Mouse (Mus musculus): ENCODE results near the gene Gadd45g.

The Gadd45g gene

DNA sequence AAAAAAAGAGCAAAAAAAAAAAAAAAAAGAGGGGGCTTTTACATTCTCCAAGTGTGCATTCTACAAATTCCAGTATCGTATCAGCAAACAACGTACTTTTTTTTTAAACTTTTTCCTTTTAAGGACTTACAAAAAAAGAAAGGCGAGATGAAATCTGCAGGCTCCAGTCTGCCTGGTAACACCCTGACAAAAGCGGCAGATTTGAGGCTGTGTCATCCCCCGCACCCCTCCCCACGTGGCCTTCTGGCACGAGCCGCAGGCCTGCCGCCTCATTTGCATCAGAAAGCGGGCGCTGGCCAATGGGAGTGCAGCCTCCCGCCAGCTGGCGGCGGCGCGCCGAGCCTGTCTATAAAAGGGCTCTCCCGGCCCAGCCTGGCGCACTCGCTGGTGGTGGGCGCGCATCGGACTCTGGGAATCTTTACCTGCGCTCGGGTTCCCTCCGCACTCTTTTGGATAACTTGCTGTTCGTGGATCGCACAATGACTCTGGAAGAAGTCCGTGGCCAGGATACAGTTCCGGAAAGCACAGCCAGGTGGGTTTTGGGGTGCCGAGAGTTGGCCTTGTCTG is at the start of gene Gadd45g:
Gadd45g (plus strand) TSS at position 378 of the 567 bp plus-strand sequence.
- peak; percentile 95 for DNase-seq (ENCODE audit: low read depth, low spot score)

DNA sequence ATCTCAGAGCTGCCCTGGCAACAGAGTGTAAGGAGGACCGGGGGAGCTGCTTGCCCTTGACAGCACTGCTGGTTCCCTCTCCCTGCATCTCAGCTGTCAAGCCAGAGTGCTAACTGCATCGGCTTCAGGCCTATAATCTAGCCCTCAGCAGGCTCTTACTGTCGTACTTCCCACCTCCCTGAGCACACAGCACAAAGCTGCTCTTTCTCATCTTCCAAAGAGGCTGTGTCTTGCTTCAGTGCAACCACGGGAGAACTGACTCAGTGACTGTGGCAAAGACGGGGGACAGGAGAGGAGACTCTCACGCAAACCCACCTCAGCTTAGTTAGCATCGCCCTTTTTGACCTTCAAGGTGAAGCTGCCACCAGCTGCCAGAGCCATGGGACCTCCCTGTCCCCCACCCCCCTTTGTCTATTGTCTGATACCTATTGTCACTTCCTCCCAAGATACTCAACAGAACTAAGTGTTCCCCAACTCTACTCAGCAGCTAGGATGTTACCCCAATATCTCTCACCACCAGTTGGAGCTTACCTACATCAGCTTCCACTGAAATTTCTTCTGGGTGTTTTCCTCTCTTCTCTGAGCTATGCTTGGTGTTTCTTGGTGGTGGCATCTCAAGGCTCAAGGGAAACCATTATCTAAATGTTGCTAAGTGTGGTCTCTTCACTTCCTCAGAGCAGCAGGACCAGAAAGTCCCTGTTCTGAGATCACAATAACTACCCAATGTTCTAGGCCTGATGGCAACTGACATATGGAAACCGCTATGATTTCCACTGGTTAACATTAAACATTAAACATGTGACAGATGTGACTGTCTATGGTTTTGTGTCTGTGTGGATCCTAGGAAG is 48.4 kb upstream of the Gadd45g start:
- DNase-seq (ENCODE audit: low read depth, low spot score): no peak

DNA sequence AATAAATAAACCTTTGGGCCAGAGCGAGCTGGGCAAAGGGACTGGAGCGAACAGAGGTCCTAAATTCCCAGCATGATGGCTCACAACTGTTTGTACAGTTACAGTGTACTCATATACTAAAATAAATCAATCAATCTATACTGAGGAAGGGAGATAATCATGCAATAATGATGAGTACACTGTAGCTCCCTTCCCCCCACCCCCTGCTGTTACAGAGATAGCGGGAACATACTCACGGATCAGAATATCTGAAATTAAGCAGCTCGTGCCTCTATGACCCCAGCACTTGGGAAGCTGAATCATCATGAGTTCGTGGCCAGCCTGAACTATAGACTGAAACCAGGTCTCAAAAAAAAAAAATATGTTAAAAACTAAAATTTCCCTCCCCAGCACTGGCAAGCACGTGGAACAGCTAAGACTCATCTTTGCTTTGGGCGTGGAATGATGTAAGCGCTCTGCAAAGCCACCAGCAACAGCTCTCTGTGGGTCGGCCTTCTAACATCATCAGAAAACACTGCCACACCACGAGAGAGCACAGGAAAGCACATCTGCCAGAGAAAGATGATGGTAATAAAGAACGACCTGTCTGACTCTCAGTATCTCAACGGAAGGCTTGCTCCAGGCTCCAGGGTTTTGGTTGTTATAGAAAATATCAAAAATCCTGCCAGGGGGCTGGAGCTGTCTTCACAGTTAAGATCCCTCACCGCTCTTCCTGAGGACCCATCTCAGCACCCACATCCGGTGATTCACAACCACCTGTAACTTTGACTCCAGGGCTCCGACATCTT is 46.5 kb upstream of the Gadd45g start:
- no peak for DNase-seq (ENCODE audit: low read depth, low spot score)

DNA sequence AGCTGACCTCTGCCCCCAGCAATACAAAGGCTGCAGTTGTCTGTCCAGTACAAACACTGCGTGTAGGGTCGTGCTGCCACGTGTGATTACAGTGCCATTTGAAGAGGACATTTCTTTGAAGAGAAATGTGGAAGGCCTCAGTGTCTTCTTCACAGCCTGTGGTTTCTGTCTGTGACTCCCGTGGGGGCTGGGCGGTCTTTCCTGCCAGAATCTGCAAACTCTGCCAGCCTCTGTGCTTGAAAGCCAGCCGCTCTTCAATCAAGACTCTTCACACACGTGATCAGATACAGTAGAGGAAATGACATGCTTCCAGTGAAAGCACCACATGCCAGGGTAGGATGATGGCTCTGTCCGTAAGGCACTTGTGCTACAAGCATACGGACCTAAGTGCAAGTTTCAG is 45.6 kb upstream of the Gadd45g start:
- no peak for DNase-seq (ENCODE audit: low read depth, low spot score)

DNA sequence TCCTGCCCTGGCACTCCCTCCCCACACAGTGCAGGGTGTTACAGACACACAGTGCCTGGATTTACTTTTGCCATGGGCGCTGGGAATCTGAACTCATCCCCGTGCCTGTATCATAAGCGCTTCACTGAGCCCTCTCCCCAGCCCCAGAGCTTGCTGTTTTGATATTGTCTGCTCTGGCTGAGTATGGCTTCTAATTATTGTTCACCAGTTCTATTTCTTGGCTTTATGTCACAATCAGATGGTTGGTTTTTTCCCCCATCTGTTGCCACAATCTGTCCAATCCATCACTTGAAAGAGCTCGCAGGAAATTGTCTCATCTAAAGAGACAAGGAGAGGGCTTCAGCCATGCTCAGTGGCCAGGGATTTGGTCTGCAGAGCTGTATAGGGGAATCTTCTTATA is 40.8 kb upstream of the Gadd45g start:
- no peak for DNase-seq (ENCODE audit: low read depth, low spot score)

DNA sequence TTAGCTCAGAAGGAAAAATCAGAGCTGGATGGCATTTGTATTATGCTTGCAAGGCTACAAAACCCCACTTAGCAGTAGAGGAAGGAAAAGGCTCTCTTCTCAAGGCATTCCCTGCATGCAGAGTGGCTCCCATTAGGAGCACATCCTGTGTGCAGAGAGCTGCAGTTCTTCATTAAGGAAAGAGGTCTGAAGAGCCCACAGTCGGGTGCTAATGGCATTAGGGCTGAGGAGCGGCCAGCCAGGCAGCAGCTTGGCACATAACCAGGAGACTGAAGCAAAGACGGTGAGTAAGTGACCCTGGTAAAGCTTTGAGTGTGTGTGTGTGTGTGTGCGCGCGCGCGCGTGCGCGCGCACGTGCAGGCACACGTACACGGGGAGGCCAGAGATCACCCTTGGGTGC is 40.3 kb upstream of the Gadd45g start:
- no peak for DNase-seq (ENCODE audit: low read depth, low spot score)

DNA sequence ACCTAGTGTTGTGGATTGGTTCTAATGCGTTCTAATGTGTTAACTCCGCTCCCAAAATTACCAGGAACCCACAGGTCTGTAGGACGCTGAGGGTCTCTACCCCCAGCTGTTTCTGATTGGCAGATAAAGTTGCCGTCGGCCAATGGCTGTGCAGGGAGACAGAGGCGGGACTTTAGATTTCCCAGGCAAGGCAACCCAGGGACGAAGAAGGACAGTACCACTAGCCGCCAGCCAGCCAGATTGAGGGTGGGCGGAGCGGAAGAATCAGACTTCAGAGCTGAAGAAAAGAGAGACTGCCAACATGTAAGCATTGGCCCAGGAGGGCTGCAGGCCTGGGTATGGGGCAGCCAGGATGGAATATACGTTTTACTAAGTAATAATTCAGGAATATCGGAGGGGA is 38.3 kb upstream of the Gadd45g start:
- no peak for DNase-seq (ENCODE audit: low read depth, low spot score)

DNA sequence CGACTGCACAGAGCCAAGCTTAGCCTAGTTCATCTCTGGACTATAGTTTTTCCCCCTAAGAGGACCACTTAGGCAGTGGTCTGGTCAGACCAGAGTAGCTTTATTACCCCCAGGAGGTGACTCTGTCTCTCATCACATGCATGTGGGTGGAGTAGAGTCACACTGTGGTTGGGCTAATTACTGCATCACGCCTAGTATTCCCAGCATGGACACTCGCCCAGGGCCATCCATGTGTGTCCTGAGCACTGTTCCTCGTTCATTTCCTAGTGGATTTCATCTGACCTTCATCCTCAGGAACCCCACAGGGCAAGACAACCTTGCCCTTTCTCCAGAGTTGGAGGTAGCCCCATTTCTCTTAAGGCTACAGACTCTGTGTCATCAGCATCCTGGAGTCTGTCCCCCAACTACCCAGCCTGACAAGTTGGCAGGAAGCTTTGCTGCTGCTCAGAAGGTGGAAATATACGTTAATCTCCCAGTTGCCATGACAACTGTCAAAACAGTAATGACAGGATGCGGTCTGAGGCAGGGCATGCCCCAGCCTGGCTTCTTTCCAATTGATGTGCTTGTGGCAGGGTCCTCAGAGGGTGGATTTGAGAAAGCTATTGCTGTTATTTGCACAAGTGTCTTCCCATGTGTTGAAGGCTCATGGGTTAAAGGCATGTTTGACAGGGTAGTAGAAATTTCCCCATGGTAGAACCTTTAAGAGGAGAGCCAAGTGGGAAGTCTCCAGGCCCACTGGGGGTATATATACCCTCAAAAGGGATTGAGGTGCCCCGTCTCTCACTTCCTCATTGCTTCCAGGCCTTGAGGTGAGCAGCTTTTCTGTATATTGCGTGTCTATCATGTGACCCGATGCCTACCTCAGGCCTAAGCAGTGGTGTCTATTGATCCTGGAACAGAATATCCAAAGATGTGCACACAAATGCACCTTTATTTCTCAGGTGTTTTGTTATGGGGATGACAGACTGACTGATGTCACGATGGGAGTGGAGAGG is 32.6 kb upstream of the Gadd45g start:
- no peak for DNase-seq (ENCODE audit: low read depth, low spot score)

DNA sequence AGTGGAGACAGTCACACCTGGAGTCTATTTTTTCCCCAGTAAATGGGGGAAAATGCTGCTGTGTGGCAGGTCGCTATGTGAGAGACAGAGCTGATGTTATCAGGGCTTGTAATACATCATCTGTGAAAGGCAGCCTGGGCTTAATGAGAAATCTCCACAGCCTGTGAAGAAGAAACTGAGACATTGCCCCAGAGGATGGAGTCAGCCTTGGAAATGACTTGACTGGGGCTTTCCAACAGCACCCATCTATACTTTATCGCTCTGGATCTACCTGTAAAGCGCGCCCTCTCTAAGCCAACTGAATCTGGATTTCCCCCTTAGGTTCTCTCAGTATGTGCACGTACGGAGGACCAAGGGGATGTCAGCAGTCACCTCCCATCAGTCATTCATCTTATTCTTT is 31.8 kb upstream of the Gadd45g start:
- no peak for DNase-seq (ENCODE audit: low read depth, low spot score)

DNA sequence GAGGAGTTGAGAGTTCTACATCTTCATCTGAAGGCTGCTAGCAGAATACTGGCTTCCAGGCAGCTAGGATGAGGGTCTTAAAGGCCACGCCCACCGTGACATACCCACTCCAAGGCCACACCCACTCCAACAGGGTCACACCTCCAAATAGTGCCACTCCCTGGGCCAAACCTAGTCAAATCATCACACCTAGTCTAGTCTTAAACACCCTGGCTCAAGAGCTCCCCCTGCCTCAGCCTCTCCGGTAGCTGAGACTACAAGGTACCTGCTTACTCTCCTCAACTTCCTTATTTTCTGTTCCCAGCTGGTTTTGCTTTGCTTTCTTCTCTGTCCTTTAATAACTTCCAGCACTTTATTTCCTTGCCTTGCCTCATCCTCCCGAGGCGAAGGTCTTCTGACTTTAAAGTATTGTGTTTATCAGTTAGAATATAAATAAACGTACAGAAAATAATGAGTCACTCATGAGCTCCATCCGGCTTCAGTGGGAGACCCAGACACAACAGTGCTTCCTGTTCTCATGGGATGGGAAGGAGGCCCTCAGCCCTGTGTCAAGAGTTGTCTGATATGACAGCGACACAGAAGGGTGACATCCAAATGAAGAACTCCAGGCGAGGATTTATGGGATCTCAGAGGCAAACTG is 30.5 kb upstream of the Gadd45g start:
- DNase-seq (ENCODE audit: low read depth, low spot score): no peak

DNA sequence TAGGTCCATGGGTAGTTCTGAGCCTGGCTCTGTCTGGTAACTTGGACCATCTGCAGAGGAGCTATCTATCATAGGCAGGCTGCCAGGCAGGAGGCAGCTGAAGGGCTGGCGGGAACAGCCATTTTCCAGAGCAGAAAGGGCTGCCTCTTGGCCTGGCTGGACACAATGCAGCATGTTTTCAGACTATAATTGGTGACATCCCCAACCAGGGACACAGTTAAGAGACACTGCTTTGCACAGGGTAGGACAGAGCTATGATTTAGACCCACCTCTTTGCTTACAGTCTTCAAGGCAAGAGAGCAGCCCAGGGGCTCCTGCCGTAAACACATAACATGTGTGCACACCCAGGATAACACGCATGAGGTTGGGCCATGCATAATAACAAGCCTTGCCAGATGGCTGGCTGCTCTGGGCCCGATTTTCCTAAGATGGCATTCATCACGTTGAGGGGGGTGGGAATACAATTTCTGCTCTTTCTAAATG is 29.9 kb upstream of the Gadd45g start:
- DNase-seq (ENCODE audit: low read depth, low spot score): no peak

DNA sequence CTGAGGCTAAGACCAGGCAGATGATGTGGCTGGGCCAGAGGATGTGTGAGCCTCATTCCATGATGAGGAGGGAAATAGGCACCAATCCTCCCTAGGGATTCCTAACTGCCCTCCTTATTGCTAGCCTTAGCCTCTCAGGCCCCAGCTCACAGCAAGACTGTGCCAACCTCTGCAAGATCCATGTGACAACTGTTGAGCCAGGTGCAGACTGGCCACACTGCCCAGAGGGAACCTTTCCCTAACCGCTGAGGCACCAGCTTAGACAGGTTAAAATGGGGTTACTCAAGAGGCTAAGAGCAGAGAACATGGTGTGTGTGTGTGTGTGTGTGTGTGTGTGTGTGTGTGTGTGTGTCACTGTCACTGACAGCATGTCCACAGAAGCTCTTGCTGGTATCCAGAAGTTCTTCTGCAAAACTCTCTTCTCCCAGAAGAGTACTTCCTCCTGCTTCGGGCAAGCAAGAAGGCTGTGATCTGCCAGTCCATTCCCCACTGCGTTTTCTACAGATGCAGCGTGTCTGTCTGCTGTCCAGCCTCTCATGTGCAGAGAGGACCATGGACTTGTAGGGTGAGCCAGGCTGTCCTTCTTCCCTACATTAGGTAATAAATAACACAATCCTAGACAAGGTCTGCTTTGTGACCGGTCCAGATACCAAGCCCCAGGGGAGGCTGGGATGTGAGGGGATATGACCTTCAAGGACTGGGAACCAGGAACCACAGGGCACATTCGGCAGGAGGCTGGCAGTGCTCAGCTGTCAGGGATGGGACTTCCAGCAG is 28.1 kb upstream of the Gadd45g start:
- no peak for DNase-seq (ENCODE audit: low read depth, low spot score)

DNA sequence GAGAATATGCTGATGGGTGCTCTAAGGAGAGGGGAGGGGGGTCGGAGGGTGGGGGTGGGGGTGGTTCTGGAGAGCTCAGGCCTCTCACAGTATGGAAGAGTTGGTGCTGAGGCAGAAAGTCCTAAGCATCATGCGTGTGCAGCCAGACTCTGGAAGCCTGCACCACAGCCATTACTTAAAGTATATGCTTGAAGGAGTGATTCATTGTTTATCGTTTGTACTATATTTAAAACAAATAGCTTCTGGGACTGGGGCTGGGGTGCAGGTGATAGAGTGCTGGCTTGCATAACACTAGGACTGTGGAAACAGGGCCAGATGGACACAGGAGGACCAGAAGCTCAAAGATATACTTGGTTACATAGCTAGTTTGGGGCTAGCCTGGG is 27.5 kb upstream of the Gadd45g start:
- no peak for DNase-seq (ENCODE audit: low read depth, low spot score)

DNA sequence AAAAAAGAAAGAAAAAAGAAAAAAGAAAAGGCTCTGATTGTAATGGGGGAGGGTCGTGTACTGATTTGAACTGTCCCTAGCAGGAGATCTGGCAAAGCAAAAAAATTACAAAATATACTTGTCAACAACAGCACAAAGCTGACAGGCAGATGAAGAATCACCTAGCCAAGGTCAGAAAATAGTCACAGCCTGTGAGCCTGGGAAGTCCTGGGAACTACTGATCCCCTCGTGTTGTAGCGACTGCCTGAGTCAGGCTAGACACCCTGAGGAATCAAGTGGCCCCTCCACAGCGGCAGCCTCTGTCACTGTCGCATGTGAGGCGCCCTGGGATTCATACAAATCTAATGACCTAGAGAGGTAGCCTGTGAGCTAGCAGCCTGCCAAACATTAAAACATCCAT is 27.1 kb upstream of the Gadd45g start:
- no peak for DNase-seq (ENCODE audit: low read depth, low spot score)

DNA sequence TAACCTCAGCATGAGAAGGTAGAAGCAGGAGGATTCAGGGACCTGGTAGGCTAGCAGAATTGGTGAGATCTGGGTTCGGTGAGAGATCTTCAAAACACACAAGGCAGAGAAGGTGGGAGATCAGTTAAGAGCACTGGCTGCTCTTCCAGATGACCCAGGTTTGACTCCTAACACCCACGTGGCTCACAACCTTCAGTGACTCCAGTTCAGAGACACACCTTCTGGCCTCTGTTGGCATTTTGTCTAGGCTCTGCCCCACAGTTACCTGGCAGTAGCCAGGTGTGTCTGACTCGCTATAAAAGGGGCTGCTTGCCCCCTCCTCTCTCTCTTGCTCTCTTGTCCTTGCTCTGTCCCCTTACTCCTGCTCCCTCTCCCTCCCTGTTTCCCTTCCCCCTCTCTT is 24.5 kb upstream of the Gadd45g start:
- DNase-seq (ENCODE audit: low read depth, low spot score): no peak

DNA sequence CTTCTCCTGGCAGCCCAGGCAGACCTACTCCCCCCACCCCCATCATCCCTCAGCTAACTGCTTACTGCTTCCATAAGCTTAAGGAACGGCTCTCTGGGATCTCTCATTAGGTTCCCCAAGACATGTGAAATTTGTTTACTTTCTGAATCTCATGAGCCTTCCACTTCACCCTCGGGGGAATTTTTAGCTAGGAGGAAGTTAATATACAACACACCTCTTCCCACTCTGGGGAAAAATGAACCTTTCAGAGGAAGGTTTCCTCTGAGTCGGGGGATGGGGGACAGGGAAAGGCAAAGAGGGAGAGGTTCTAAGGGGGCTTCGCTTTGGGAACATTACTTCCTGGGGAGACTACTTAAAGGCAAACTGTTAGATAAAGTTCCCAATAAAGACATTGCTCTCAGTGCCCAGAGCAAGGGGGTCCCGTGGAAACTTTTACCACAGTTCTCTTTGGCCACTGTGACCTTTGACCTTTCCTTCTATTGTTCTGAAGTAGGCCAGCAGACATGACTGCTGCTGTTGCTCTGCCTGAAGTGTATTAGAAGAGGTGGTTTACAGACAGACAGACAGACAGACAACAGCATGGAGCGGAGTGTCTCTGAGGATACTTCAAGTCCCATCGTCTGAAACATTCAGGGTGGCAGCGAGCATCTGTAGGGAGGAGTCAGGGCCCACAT is 22.5 kb upstream of the Gadd45g start:
- DNase-seq (ENCODE audit: low read depth, low spot score): no peak

DNA sequence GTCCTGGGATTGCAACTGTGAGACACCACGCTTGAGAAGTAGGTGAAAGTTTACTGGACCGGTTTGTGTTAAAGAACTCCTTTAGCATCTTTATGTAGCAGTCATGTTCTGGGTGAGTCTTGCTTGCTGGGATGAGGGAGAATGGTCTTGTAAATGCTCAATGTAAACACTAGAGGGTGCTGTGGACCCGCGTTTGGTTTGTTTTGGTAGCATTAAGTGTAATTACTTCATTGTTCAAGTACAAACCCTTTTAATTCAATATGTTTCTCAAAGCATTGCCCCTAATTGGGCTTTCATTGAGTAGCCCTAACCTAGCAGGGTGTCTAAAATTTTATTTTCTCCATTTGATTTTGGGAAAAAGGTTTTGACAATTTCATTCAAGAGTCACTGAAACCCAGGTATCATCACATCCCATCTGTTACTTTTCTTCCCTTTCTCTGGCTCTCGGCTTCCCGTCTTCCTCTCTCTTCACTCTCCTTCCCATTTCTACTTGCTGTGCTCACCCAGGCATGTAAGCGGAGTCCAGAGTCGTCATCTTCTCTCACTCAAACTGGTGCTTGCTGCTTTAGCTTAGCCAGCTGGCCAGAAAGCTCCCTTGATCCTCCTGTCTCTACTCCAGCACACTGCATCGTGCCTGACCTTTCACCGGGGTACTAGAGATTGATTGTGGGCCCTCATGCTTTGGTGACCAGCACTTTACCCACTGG is 15.6 kb upstream of the Gadd45g start:
- DNase-seq (ENCODE audit: low read depth, low spot score): peak; percentile 39

DNA sequence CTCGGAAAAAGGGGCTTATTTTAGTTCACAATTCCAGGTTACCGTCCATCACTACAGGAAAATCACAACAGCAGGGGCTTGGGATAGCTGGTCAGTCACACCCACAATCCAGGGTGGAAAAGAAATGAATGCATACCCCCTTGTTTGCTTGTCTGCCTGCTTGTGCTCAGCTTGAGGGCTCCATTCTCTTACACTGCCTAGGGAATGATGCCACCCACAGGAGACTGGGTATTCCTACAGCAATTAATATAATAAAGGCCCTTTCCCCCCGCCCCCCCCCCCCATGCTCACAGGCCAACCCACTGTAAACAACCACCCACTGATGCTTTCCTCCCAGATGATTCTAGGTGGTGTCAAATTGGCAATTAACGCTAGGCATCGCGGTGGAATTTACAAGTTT is 14.0 kb upstream of the Gadd45g start:
- DNase-seq (ENCODE audit: low read depth, low spot score): no peak

DNA sequence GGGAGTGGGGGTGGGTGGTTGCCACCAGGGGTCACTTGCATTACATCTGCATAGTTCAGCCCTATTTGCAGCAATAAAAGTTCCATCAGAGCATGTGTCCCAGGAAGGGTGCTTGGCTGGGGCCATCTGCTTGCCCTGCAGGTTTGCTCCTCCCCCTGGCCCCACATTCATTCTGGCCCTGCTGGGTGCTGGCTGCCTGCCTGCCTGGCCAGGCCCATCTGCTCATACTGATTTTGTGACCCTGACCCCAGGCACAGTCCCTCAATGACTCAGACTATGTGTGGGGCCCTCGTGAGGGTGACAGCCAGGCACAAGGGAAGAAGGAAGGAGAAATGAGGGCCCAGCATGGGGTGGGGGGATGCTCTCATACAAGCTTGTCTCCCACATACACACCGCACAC is 12.9 kb upstream of the Gadd45g start:
- no peak for DNase-seq (ENCODE audit: low read depth, low spot score)

Data from telencephalon, adult 2 months (tissue).